Mouse (Mus musculus) cortical plate, adult 2 months (tissue): ENCODE measurements around the gene Hoxc11. TPM values are rescaled to one million over a fixed set of nuclear protein-coding genes. Genes with fewer than 3 reads are reported as not detected.

Source experiments
- H3K27ac ChIP-seq: fragments of 200-500 bp; 2 replicates; pipeline ENCODE4 v1.5.1; 2012; ENCODE audit warnings: low read length, control low read depth, inconsistent platforms; ENCODE audit not compliant: insufficient read depth
- H3K4me1 ChIP-seq: fragments of 200-500 bp; 2 replicates; pipeline ENCODE4 v1.6.1; 2011; ENCODE audit warnings: low read length; ENCODE audit not compliant: control insufficient read depth, insufficient read depth
- H3K4me3 ChIP-seq: fragments of 200-500 bp; 2 replicates; pipeline ENCODE4 v1.5.1; 2011; ENCODE audit warnings: mild to moderate bottlenecking, low read length, control low read depth; ENCODE audit not compliant: insufficient read depth
- CTCF ChIP-seq: fragments of 200-500 bp; IDR thresholded peaks from 2 replicates; pipeline ENCODE4 v1.5.1; 2011; ENCODE audit warnings: mild to moderate bottlenecking, control low read depth, low read length; ENCODE audit not compliant: insufficient read depth; ENCODE audit errors: extremely low read depth
- POLR2A ChIP-seq: fragments of 200-500 bp; IDR thresholded peaks from 2 replicates; pipeline ENCODE4 v1.6.1; 2011; ENCODE audit warnings: mild to moderate bottlenecking, low read length, control low read depth; ENCODE audit not compliant: insufficient read depth; ENCODE audit errors: extremely low read depth
- polyA plus RNA-seq: library from polyadenylated mRNA; depleted of rRNA; stranded (reverse); fragments of >200 nt; gene quantifications from 2 replicates; pipeline ENCODE4 v1.2.3, GENCODE M21; 2012; rRNA removed

Hoxc11 gene
- not detected in 2 replicates for polyA plus RNA-seq

DNA sequence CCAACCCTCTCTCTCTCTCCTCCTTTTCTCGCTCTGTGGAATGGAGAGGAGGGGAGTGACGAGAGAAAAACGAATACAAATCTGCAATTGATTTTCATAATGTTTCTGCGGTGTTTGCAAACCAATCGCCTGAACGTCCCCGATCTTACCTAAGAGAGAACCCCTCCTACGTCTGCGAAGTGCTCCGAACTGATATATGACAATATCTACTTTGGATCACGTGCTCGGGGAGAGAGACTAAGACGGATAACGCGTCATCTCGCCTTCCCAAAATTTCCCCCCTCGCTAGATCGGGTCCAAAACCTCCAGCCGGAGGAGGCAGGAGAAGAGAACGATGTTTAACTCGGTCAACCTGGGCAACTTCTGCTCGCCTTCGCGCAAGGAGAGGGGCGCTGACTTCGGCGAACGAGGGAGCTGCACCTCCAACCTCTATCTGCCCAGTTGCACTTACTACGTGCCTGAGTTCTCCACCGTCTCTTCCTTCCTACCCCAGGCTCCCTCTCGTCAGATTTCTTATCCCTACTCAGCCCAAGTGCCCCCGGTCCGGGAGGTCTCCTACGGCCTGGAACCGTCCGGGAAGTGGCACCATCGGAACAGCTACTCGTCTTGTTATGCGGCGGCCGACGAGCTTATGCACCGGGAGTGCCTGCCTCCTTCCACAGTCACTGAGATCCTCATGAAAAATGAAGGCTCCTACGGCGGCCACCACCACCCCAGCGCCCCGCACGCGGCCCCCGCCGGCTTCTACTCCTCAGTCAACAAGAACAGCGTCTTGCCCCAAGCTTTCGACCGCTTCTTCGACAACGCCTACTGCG lies at the start of gene Hoxc11:
TSS of gene Hoxc11 (plus strand) at position 236 of the 815 bp plus-strand sequence.
- Histone ChIP-seq H3K4me3 (no peak within 1 kb of the TSS), H3K4me1 (no peaks in the 10 kb centered on the region), H3K27ac (no peak within 1 kb of the TSS)
- no peak for TF ChIP-seq POLR2A
- TF ChIP-seq CTCF, result no peak

DNA sequence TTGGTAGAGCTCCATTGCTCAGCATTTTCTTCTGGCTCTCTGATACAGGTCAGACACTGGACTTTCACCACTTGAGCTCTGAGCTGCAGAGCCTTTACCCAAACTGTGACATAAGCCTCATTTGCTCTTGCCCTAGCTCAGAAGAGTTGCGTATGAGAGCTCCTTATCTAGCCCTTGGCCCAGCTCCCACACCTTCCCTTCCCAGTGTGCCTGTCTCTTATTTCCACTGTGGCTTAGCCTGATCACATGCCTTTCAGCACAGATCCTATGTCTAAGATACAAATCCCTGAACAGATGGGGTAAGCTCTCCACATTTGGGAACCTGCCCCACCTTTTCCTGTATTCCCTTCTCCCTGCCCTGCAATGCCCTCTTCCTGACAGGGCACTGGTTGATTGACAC lies 49.3 kb upstream of the Hoxc11 start:
- Histone ChIP-seq H3K4me1 (no peaks in the 10 kb centered on the region), H3K27ac (no peak overlapping the region), H3K4me3 (no peak overlapping the region)
- TF ChIP-seq CTCF (no peak), POLR2A (no peak)

DNA sequence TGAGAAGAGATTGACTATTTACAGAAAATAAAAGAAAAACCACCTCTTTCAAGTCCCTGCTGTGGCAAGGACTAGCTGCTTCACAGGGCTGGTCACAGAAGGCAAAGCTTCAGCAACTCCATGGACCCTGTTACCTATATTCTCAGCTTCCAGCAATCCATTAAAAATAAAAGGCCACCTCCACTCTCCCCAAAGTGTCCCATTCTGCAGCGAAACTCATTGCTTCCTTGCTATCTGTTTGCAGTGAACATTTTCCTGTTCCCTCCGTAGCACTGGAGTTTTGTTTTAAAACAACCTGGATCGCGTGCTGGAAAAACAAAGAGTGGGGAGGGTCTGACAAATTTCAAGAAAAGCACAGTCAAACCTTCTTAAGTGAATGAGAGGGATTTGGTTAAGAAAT lies 44.7 kb upstream of the Hoxc11 start:
- Histone ChIP-seq H3K27ac (no peak overlapping the region), H3K4me1 (no peaks in the 10 kb centered on the region), H3K4me3 (no peak overlapping the region)
- no peak for TF ChIP-seq POLR2A
- no peak for TF ChIP-seq CTCF

DNA sequence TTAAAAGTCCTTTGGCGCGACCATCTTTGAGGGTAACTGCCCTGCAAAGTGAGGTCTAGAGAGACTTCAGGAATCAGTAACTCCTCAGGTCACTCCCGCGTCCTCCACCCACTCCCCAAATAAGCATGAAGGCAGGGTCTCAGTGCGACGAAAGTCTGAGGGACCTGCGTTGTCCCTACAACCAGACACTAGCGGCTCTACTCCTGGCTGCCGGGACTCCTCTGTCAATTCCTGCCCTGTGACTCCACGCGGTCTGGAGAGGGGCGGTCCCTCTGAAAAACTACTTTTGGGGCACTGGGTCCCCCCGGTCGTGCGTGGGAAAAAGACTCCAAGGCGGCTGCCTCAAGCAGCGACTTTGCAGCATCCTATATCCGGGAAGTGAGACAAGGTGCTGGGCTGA lies 44.2 kb upstream of the Hoxc11 start:
- Histone ChIP-seq H3K27ac (no peak overlapping the region), H3K4me1 (no peaks in the 10 kb centered on the region)
- TF ChIP-seq CTCF (no peak), POLR2A (no peak)

DNA sequence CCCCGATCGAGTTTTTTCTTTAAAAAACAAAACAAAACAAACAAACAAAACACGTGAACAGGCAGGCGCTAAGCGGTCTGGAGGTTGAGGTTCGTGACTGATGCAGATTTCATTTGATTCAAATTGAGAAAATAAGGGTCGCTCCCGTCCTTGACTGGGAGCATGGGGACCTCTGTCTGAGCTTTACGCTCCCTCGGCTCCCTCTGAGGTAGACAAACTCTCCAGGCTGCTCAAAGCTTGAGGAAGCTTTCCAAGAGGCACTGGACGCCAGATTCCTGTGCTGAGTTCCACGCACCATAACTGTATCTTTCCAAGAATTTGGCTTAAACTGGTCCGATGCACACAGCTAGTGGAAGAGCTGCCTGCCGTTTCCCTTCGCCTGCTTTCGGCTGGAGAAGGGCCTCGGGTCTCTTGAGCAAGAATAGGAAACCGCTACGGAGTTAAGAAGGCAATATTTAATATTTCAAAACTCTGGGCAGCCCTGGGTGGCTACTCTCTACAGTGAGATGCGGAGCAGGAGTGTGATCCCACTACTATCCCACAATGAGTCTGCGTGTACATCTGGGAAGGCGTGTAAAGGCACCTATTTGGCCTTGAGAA lies 43.6 kb upstream of the Hoxc11 start:
- TF ChIP-seq POLR2A, result no peak
- TF ChIP-seq CTCF, result no peak
- H3K4me1 ChIP-seq, result no peaks in the 10 kb centered on the region
- no peak overlapping the region for H3K4me3 ChIP-seq
- no peak overlapping the region for H3K27ac ChIP-seq

More for the DNA sequence above, 44.2 kb upstream of the Hoxc11 start:
- H3K4me3 ChIP-seq, result no peak overlapping the region

DNA sequence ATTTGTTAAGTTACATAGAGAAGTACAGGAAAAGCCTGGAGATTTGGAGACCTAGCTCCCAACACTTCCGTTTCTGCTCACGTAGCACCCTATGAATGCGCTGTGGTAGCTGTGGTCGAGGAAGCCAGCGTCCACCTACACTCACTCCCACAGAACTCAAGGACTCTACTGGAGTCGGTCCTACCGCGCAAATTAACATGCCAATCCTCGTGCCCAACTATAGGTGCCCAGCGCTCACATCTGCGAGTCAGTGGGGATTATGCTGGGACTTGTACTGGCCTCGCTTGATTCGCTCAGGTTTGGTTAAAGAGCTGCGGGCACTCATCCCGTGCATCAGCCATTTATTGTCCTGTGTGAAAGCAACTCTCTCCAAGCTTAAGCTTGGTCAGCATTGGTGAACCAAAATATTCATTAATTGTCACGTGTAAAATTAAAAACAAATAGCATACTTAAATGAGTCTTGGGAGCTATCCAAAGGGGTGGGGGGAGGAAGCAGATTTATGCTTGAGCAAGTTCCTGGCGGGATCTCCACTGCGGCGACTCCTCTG lies 41.1 kb upstream of the Hoxc11 start:
- no peak overlapping the region for H3K4me3 ChIP-seq
- no peak for TF ChIP-seq CTCF
- TF ChIP-seq POLR2A, result no peak
- H3K4me1 ChIP-seq, result no peaks in the 10 kb centered on the region
- no peak overlapping the region for H3K27ac ChIP-seq

DNA sequence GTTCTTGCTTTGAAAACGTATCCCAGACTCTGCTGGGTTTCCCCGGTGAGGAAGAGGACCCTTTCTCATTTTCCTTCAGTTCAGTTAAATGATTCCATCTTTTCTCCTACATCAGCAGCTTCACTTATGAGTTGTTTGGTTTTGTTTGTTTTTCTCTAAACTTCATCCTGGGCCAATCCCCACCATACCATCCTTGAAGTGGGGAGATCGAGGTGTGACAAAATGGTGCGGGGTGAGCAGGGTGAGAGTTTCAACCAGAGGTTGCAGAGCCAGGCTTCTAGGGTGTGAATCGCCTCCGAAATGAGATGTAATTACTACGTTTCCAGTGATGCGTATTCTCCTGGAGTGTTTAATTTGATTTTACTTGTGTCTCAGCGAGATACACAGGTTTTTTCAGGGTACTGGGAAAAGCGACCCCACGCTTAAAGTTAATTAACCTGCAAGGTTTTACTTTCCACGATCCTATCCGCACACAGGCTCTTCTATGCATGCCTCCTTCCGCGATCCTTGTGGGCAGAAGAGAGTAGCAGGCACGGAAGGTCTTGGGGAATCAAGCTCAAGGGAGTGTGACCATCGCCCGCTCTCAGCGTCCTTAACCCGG lies 36.2 kb upstream of the Hoxc11 start:
- no peak overlapping the region for H3K4me3 ChIP-seq
- H3K27ac ChIP-seq, result no peak overlapping the region
- no peak for TF ChIP-seq POLR2A
- TF ChIP-seq CTCF, result no peak
- H3K4me1 ChIP-seq, result no peaks in the 10 kb centered on the region

DNA sequence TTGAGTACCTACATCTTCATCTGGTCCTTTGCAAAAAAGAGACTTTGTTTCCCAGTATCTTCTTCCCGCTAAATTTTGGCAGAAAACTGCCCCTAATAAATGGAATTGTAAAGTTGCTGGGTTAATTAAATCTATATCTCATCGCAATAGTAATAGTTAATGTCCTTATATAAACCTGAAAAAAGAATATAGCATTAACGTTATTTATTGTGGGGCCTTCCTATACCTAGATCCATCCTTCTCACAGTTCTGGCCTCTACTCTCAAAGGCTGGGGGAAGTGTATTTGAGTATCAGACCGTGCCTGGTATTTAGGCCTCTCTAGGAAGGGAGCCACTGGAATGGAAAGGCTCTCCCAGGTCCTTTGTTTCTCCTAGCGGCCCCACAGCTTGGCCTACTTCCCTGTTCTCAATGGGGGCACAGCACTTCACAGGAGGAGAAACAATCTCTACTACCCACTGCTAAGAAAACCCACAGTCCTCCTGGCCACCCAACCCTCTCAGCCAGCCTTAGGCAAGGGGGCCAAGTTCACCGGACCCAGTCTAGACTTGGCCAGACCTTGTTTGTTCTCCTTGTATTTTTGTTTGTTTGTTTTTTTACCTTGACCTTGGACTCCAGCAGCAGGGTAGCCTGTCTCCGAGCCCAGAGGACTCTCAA lies 35.5 kb upstream of the Hoxc11 start:
- Histone ChIP-seq H3K4me1 (no peaks in the 10 kb centered on the region), H3K4me3 (no peak overlapping the region), H3K27ac (no peak overlapping the region)
- TF ChIP-seq POLR2A (no peak), CTCF (no peak)

DNA sequence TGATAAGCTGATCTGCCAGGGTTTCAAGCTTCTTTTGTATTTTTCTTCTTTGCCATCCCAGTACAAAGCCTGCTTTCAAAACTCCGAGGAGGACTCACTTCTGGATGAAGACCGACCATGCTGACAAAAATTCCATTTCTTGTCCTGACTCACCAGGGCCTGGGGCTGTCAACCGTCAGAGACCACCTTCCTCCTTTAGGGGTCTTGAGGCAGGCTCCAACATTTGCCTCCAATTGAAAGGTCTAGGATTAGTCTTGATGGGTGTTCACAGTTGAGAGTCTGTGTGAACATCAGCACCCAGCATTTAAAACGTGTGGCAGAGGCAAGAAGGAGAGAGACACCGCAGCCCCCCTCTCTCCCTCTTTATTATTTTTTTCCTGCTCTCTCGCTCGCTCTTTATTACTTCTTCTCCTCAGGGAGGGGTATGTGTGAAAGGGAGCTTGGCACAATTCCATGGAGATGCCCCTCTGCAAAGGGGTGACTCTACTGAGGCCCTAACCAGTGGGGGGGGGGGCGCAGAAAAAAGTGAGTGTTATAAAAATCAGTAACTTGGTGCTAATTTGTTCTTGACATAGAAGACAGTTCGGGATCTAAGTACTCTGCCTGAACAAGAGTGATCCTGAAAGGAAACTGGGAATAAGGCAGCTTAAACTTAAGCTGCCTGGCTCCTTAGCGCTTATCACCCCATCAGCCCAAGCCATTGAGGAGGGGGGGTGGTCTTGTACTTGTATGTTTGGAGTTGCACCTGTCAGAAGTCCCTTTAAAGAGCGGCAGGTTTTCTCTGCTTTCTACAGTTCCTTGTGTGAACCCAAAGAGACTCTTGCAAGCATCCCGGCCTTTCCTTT lies 34.7 kb upstream of the Hoxc11 start:
- Histone ChIP-seq H3K27ac (no peak overlapping the region), H3K4me1 (no peaks in the 10 kb centered on the region), H3K4me3 (no peak overlapping the region)
- TF ChIP-seq POLR2A (no peak), CTCF (no peak)
